Mouse (Mus musculus): ENCODE data around the gene Gm29776.

Gm29776 gene

GRCm38 (mm10) chr14:54650621-54651454 lies 47.8 kb downstream of the Gm29776 start:
- in situ Hi-C loops (cut with MboI, MseI) = no loop called here

GRCm38 (mm10) chr14:54647900-54648299 lies 50.7 kb downstream of the Gm29776 start:
- in situ Hi-C loops (cut with MboI, MseI) = no loop called here

- in situ Hi-C loops (cut with MboI, MseI) = no loop called here
Observed at GRCm38 (mm10) chr14:54646898-54647636, 51.6 kb downstream of the Gm29776 start.

GRCm38 (mm10) chr14:54646455-54646854 lies 52.2 kb downstream of the Gm29776 start:
- in situ Hi-C loops (cut with MboI, MseI) = no loop called here

GRCm38 (mm10) chr14:54644294-54644693 lies 54.3 kb downstream of the Gm29776 start:
- in situ Hi-C loops (cut with MboI, MseI) = loop anchor here (5.0 kb wide), 1 partner anchor 77 kb away; no protein-coding TSS in a partner anchor

GRCm38 (mm10) chr14:54643011-54643410 lies 55.6 kb downstream of the Gm29776 start:
- in situ Hi-C loops (cut with MboI, MseI) = loop anchor here (5.0 kb wide), 1 partner anchor 76 kb away; no protein-coding TSS in a partner anchor
